Mouse (Mus musculus): ENCODE data around the gene Ppp1r14a.

DNA sequence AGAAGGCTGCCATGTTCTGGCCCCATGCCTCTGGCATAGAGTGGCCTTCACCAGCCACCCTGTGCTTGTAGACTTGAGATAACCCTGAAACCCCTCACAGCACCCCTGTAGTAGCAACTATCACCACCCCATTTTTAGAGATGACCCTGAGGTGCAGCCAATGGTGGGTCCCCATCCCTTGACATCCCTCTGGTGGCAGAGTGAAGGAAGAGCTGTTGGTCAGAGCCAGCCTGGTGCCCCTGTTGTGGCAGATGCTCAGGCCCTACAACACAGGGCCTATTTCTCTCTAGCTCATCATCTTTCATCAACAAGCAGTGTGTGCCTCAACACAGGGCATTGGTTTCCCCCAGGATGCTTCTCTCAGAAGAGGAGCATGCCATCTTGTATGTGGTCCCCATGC, 46.2 kb downstream of the Ppp1r14a start:
- TF ChIP-seq POLR2A (IDR thresholded peaks at IDR 0.05; ENCODE audit: insufficient read depth, low read length) (no peak), CTCF (IDR thresholded peaks at IDR 0.05; ENCODE audit: low read depth, low read length) (no peak)
